Mouse (Mus musculus): ENCODE results near the gene Pld1. TPM values are rescaled to one million over a fixed set of nuclear protein-coding genes. Genes with fewer than 3 reads are reported as not detected.

The Pld1 gene
- polyA plus RNA-seq, 1 experiment from 2014 or later, result 9.0 TPM

- Histone ChIP-seq H3K4me2 (replicated peaks; ENCODE audit: low read depth, low read length) (no peak overlapping the region), H3K4me1 (ENCODE audit: insufficient read depth, low read length) (no peaks in the 10 kb centered on the region), H3K4me3 (ENCODE audit: low read length) (no peak overlapping the region), H3K27me3 (ENCODE audit: insufficient read depth, low read length) (no peaks in the 10 kb centered on the region), H3K27ac (ENCODE audit: low read length) (no peak overlapping the region), H3K9ac (replicated peaks; ENCODE audit: low read length) (no peak overlapping the region), H3K9me3 (ENCODE audit: low read length) (peaks cover 8% of the 10 kb centered on the region), H3K36me3 (ENCODE audit: insufficient read depth, low read length) (no peaks in the 10 kb centered on the region)
- 91% methylated on average over 2 of the region's 2 CpGs for WGBS
- ATAC-seq (ENCODE audit: low FRiP score, low TSS enrichment), result no peak
Measured at GRCm38 (mm10) chr3:28149656-28150256, 211.3 kb downstream of the Pld1 start.

GRCm38 (mm10) chr3:28158006-28158405, 219.5 kb downstream of the Pld1 start:
- no peak overlapping the region for H3K27ac ChIP-seq (ENCODE audit: low read length)
- WGBS, result 70% methylated on average over 2 of the region's 2 CpGs
- H3K36me3 ChIP-seq (ENCODE audit: insufficient read depth, low read length), result no peaks in the 10 kb centered on the region
- no peak overlapping the region for H3K9ac ChIP-seq (replicated peaks; ENCODE audit: low read length)
- H3K4me3 ChIP-seq (ENCODE audit: low read length), result no peak overlapping the region
- ATAC-seq (ENCODE audit: low FRiP score, low TSS enrichment), result no peak
- no peak overlapping the region for H3K4me2 ChIP-seq (replicated peaks; ENCODE audit: low read depth, low read length)
- H3K4me1 ChIP-seq (ENCODE audit: insufficient read depth, low read length), result no peaks in the 10 kb centered on the region
- no peaks in the 10 kb centered on the region for H3K27me3 ChIP-seq (ENCODE audit: insufficient read depth, low read length)
- no peaks in the 10 kb centered on the region for H3K9me3 ChIP-seq (ENCODE audit: low read length)

DNA sequence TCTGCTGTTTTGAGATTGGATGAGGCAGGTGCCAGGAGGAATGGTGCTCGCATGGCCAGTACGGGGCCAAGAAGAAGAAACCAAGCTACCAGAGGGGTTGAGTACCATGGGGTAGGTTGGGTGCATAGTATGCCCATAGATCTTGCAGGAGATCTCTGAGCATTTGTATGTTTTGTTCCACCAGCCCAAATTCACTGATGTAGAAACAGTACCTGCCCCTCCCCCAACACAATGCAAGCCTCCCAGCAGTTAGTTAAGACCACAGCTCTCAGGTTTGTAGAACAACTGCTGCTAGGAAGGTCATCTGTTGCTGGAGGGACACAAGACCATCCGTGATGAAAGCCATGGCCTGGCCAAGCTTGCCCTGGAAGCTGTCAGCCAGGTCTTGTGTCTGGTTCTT, 220.4 kb downstream of the Pld1 start:
- Histone ChIP-seq H3K4me2 (replicated peaks; ENCODE audit: low read depth, low read length) (no peak overlapping the region), H3K4me3 (ENCODE audit: low read length) (no peak overlapping the region), H3K36me3 (ENCODE audit: insufficient read depth, low read length) (no peaks in the 10 kb centered on the region), H3K4me1 (ENCODE audit: insufficient read depth, low read length) (no peaks in the 10 kb centered on the region), H3K9me3 (ENCODE audit: low read length) (no peaks in the 10 kb centered on the region), H3K27ac (ENCODE audit: low read length) (no peak overlapping the region), H3K27me3 (ENCODE audit: insufficient read depth, low read length) (no peaks in the 10 kb centered on the region), H3K9ac (replicated peaks; ENCODE audit: low read length) (no peak overlapping the region)
- 97% methylated on average over 3 of the region's 3 CpGs for WGBS
- no peak for ATAC-seq (ENCODE audit: low FRiP score, low TSS enrichment)

DNA sequence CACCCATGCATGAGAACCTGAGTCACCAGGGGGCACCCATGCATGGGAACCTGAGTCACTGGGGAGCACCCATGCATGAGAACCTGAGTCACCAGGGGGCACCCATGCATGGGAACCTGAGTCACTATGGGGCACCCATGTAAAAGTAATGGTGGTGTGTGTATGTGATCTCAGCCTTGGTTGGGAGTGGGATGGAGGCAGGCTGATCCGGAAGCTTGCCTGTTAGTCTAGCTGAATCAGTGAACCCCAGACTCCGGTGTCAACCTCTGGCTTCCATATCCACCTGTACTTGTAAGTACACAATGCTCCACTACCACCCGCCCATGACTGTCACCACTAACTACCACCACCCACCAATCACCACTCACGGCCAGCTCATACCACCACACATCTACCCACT, 223.9 kb downstream of the Pld1 start:
- no peaks in the 10 kb centered on the region for H3K4me1 ChIP-seq (ENCODE audit: insufficient read depth, low read length)
- WGBS, result 86% methylated on average over 4 of the region's 4 CpGs

DNA sequence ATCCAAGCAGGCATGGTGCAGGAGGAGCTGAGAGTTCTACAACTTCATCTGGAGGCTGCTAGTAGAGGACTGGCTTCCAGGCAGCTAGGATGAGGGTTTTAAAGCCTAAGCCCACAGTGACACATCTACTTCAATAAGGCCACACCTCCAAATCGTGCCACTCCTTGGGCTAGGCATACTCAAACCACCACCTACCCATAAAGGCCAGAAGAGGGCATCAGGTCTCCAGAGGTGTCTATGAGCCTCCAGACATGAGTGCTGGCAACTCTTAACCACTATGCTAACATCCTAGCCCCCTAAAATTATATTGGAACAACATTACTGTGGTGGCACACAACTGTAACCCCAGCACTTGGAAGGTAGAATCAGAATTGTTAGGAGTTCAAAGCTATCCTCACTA, 226.2 kb downstream of the Pld1 start:
- no peak overlapping the region for H3K9ac ChIP-seq (replicated peaks; ENCODE audit: low read length)
- H3K9me3 ChIP-seq (ENCODE audit: low read length), result no peaks in the 10 kb centered on the region
- ATAC-seq (ENCODE audit: low FRiP score, low TSS enrichment), result no peak
- no peaks in the 10 kb centered on the region for H3K4me1 ChIP-seq (ENCODE audit: insufficient read depth, low read length)
- no peaks in the 10 kb centered on the region for H3K36me3 ChIP-seq (ENCODE audit: insufficient read depth, low read length)
- H3K27me3 ChIP-seq (ENCODE audit: insufficient read depth, low read length), result no peaks in the 10 kb centered on the region
- WGBS, result 30% methylated on average over 1 of the region's 1 CpGs
- H3K27ac ChIP-seq (ENCODE audit: low read length), result no peak overlapping the region
- H3K4me2 ChIP-seq (replicated peaks; ENCODE audit: low read depth, low read length), result no peak overlapping the region
- no peak overlapping the region for H3K4me3 ChIP-seq (ENCODE audit: low read length)

More for the DNA sequence above, 223.9 kb downstream of the Pld1 start:
- Histone ChIP-seq H3K27me3 (ENCODE audit: insufficient read depth, low read length) (no peaks in the 10 kb centered on the region), H3K4me2 (replicated peaks; ENCODE audit: low read depth, low read length) (no peak overlapping the region), H3K4me3 (ENCODE audit: low read length) (no peak overlapping the region), H3K9ac (replicated peaks; ENCODE audit: low read length) (no peak overlapping the region), H3K9me3 (ENCODE audit: low read length) (no peaks in the 10 kb centered on the region), H3K27ac (ENCODE audit: low read length) (no peak overlapping the region), H3K36me3 (ENCODE audit: insufficient read depth, low read length) (no peaks in the 10 kb centered on the region)
- ATAC-seq (ENCODE audit: low FRiP score, low TSS enrichment), result no peak

GRCm38 (mm10) chr3:28165598-28165997, 227.1 kb downstream of the Pld1 start:
- peak; percentile 35; the same call in 1 of the 2 replicates for ATAC-seq (ENCODE audit: low FRiP score, low TSS enrichment)
- whole genome bisulfite sequencing, result 3% methylated on average over 1 of the region's 1 CpGs
- Histone ChIP-seq H3K27ac (ENCODE audit: low read length) (no peak overlapping the region), H3K4me2 (replicated peaks; ENCODE audit: low read depth, low read length) (no peak overlapping the region), H3K27me3 (ENCODE audit: insufficient read depth, low read length) (no peaks in the 10 kb centered on the region), H3K9ac (replicated peaks; ENCODE audit: low read length) (no peak overlapping the region), H3K36me3 (ENCODE audit: insufficient read depth, low read length) (no peaks in the 10 kb centered on the region), H3K4me1 (ENCODE audit: insufficient read depth, low read length) (no peaks in the 10 kb centered on the region), H3K9me3 (ENCODE audit: low read length) (no peaks in the 10 kb centered on the region), H3K4me3 (ENCODE audit: low read length) (no peak overlapping the region)

- Histone ChIP-seq H3K4me2 (replicated peaks; ENCODE audit: low read depth, low read length) (no peak overlapping the region), H3K4me3 (ENCODE audit: low read length) (no peak overlapping the region), H3K9ac (replicated peaks; ENCODE audit: low read length) (no peak overlapping the region), H3K36me3 (ENCODE audit: insufficient read depth, low read length) (no peaks in the 10 kb centered on the region), H3K27ac (ENCODE audit: low read length) (no peak overlapping the region), H3K9me3 (ENCODE audit: low read length) (no peaks in the 10 kb centered on the region), H3K27me3 (ENCODE audit: insufficient read depth, low read length) (no peaks in the 10 kb centered on the region), H3K4me1 (ENCODE audit: insufficient read depth, low read length) (peaks cover 4% of the 10 kb centered on the region; the same call in 1 of the 2 replicates)
- ATAC-seq (ENCODE audit: low FRiP score, low TSS enrichment), result no peak
- WGBS, result 86% methylated on average over 6 of the region's 6 CpGs
Measured at GRCm38 (mm10) chr3:28167796-28168505, 229.5 kb downstream of the Pld1 start.

DNA sequence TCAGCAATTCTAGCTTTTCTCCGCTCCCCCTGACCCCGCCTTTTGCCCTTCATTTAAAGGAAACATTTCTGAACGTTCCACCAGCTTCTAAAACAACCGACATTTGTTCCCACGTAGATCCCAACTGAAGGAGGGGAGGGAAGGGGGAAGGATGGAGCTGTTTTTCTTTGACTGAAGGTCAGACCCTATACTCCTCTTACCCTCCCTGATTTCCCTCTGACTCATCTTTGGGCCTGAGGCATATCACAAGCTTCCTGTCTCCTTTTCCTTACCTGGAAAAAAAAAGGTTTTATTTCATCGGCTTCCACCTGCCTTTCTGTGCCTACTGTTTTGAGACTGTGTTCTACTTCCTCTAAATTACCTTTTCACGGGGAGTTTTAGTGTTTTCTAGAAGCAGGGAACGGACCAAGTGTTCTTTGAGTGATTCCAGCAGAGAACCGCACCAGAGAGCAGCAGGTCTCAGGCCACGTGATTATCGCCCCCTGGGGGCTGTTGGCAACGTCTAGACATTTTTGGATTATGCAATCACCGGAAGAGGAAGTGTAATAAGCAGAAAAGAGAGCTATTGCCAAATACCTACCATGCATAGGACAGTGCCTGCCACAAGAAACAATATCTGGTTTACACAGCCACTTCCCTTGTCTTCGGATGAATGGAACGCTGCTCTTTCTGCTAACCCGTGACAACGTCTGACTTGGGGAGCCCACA, 232.6 kb downstream of the Pld1 start:
- no peaks in the 10 kb centered on the region for H3K36me3 ChIP-seq (ENCODE audit: insufficient read depth, low read length)
- ATAC-seq (ENCODE audit: low FRiP score, low TSS enrichment), result peak; percentile 50; the same call in 1 of the 2 replicates
- no peak overlapping the region for H3K4me2 ChIP-seq (replicated peaks; ENCODE audit: low read depth, low read length)
- H3K27me3 ChIP-seq (ENCODE audit: insufficient read depth, low read length), result no peaks in the 10 kb centered on the region
- H3K9ac ChIP-seq (replicated peaks; ENCODE audit: low read length), result no peak overlapping the region
- WGBS, result 37% methylated on average over 17 of the region's 17 CpGs
- no peak overlapping the region for H3K27ac ChIP-seq (ENCODE audit: low read length)
- H3K4me1 ChIP-seq (ENCODE audit: insufficient read depth, low read length), result peaks cover 4% of the 10 kb centered on the region; the same call in 1 of the 2 replicates
- H3K4me3 ChIP-seq (ENCODE audit: low read length), result no peak overlapping the region
- no peaks in the 10 kb centered on the region for H3K9me3 ChIP-seq (ENCODE audit: low read length)

DNA sequence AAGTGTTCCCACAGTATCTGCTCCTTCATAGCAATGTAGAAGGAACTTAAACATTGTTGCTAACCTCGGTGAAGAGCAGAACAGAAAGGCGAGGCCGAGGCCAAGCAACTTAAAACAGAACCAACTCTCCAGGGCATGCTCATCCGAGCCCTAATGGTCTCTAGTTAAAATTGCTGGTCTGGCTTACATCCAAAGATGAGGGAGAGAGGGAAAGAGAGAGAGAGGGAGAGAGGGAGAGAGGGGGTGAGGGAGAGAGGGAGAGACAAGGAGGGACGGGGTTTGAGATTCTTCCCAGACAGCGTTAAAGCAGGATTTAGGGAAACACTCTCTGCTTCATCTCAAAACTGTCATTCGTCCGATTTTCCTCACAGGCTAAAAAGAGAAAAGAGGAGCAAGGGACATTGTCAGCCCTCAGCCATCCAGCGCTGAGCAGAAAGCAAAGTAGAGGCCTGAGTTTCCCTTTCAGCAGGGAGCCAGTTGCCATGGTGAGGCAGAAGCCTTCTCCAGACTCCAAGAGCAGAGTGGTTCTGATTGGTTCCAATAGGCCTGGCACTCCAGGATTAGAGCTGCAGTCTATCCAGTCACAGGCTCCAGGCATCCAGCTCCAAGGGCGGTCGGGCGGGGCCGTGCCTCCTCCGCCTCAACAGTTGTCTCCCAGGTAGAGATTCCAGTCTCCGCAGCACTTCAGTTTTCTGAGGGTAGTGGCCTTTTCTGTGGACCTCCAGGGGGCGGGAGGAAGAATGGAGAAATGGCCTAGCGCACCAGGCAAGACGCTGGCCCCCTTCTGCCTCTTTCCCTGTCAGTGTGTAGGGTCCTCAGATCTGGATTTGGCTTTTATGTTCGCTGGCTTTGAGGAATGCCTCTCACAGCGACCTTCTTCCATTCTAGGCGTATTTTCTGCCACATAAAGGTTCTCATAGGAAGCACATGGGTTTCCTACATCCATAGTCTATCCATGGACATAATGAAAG, 237.8 kb downstream of the Pld1 start:
- Histone ChIP-seq H3K4me3 (ENCODE audit: low read length) (no peak overlapping the region), H3K9me3 (ENCODE audit: low read length) (no peaks in the 10 kb centered on the region), H3K4me1 (ENCODE audit: insufficient read depth, low read length) (peaks cover 4% of the 10 kb centered on the region; the same call in 1 of the 2 replicates), H3K4me2 (replicated peaks; ENCODE audit: low read depth, low read length) (0 out of 2 replicates have a peak overlapping the region, but pooled peaks have one; percentile 6), H3K36me3 (ENCODE audit: insufficient read depth, low read length) (no peaks in the 10 kb centered on the region), H3K27ac (ENCODE audit: low read length) (no peak overlapping the region), H3K27me3 (ENCODE audit: insufficient read depth, low read length) (no peaks in the 10 kb centered on the region), H3K9ac (replicated peaks; ENCODE audit: low read length) (no peak overlapping the region; the same call in 1 of the 2 replicates)
- WGBS, result 24% methylated on average over 21 of the region's 21 CpGs
- ATAC-seq (ENCODE audit: low FRiP score, low TSS enrichment), result peak; percentile 78; the same call in 1 of the 2 replicates
